Mouse (Mus musculus) neural tube, embryonic 12.5 days (tissue): ENCODE measurements around the gene Mettl11b. TPM values are rescaled to one million over a fixed set of nuclear protein-coding genes. Genes with fewer than 3 reads are reported as not detected.

Source experiments
- ATAC-seq: fragments of 200-750 bp; cut with Nextera tagmentation; 2 replicates; pipeline ENCODE4 v1.8.0; 2017; ENCODE audit warnings: low read depth, mild to moderate bottlenecking, moderate TSS enrichment, moderate library complexity; ENCODE audit not compliant: low FRiP score
- H3K27ac ChIP-seq: fragments of 300-500 bp; sonication (generic); 2 replicates; pipeline ENCODE4 v1.5.1; 2016
- H3K27me3 ChIP-seq: fragments of 300-500 bp; sonication (generic); replicated peaks from 2 replicates; pipeline ENCODE4 v1.6.1; 2016; ENCODE audit warnings: mild to moderate bottlenecking
- H3K36me3 ChIP-seq: fragments of 300-500 bp; sonication (generic); 2 replicates; pipeline ENCODE4 v1.6.1; 2016; ENCODE audit warnings: mild to moderate bottlenecking
- H3K4me1 ChIP-seq: fragments of 300-500 bp; sonication (generic); 2 replicates; pipeline ENCODE4 v1.6.1; 2016
- H3K4me2 ChIP-seq: fragments of 300-500 bp; sonication (generic); replicated peaks from 2 replicates; pipeline ENCODE4 v1.6.1; 2016; ENCODE audit warnings: mild to moderate bottlenecking
- H3K4me3 ChIP-seq: fragments of 300-500 bp; sonication (generic); 2 replicates; pipeline ENCODE4 v1.5.1; 2016
- H3K9ac ChIP-seq: fragments of 300-500 bp; sonication (generic); 2 replicates; pipeline ENCODE4 v1.6.1; 2016; ENCODE audit warnings: mild to moderate bottlenecking
- H3K9me3 ChIP-seq: fragments of 300-500 bp; sonication (generic); 2 replicates; pipeline ENCODE4 v1.6.1; 2016; ENCODE audit warnings: mild to moderate bottlenecking
- WGBS: fragments of 180-500 bp; shearing (Covaris S2); methylation state at CpG from one replicate; pipeline ENCODE4 v1.1.7; 2016; 5-methylcytosine and 5-hydroxymethylcytosine counted together
- polyA plus RNA-seq: library from polyadenylated mRNA; unstranded; fragments of >200 nt; fragmentation: Nextera tagmentation; extraction: Ambion mirVana; gene quantifications from 2 replicates; pipeline ENCODE4 v1.2.1, GENCODE M21; 2016

The Mettl11b gene
- polyA plus RNA-seq, 1 experiment from 2014 or later: not detected

DNA sequence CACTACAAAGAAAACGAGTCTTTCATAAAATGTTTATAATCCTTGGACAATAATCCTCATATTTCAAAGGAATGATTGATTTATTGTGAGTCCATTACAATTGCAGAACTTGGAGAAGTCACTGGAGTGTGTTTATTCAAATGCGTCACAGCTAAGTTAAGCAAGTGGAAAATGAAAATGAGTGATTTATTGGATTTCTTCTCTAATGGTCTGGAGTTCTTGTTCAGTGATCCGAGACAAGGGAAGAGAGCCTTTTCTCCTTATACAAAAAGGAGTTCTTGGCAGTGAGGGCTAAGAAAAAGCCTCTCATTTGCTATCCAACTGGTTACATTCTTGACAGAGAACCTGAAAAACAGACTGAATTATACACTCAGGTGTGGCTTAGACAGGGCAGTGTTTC is 42.9 kb downstream of the Mettl11b start:
- no peak overlapping the region for H3K4me2 ChIP-seq
- no peak overlapping the region for H3K9ac ChIP-seq
- no peaks in the 10 kb centered on the region for H3K36me3 ChIP-seq
- no peak overlapping the region for H3K27ac ChIP-seq
- whole genome bisulfite sequencing: 48% methylated on average over 3 of the region's 3 CpGs
- no peak for ATAC-seq
- H3K4me1 ChIP-seq: no peaks in the 10 kb centered on the region
- no peaks in the 10 kb centered on the region for H3K9me3 ChIP-seq
- H3K4me3 ChIP-seq: no peak overlapping the region
- no peaks in the 10 kb centered on the region for H3K27me3 ChIP-seq

GRCm38 (mm10) chr1:163672866-163673265 is 52.2 kb downstream of the Mettl11b start:
- Histone ChIP-seq H3K4me3 (no peak overlapping the region), H3K4me2 (no peak overlapping the region), H3K27me3 (no peaks in the 10 kb centered on the region), H3K4me1 (peaks cover 5% of the 10 kb centered on the region; the same call in 1 of the 2 replicates), H3K9me3 (no peaks in the 10 kb centered on the region), H3K36me3 (no peaks in the 10 kb centered on the region), H3K9ac (no peak overlapping the region), H3K27ac (no peak overlapping the region)
- 87% methylated on average over 3 of the region's 3 CpGs for WGBS
- no peak for ATAC-seq

DNA sequence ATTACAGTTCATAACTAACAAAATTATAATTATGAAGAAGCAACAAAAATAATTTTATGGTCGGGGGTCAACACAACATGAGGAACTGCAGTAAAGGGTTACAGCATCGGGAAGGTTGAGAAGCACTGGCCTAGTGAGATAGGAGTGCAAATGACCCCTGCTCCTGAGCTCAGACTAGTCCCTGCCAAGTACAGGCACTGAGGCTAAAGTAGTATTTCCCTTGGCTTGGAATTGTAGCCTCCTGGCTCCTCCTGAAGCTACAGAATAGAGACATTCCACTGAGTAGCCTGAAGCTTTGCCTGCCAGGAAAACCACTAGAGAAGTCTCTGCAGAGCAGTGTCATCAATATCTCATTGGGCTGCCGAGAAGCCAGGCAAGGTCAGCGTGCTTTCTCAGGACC is 53.7 kb downstream of the Mettl11b start:
- WGBS: 69% methylated on average over 4 of the region's 4 CpGs

GRCm38 (mm10) chr1:163670702-163671101 is 54.3 kb downstream of the Mettl11b start:
- no peaks in the 10 kb centered on the region for H3K36me3 ChIP-seq
- no peaks in the 10 kb centered on the region for H3K9me3 ChIP-seq
- peaks cover 5% of the 10 kb centered on the region; the same call in 1 of the 2 replicates for H3K4me1 ChIP-seq
- 0 out of 2 replicates have a peak, but pooled peaks have one; percentile 53 for ATAC-seq
- H3K9ac ChIP-seq: no peak overlapping the region
- H3K4me2 ChIP-seq: no peak overlapping the region
- H3K4me3 ChIP-seq: no peak overlapping the region
- H3K27me3 ChIP-seq: no peaks in the 10 kb centered on the region
- no peak overlapping the region for H3K27ac ChIP-seq
- WGBS: 11% methylated on average over 4 of the region's 4 CpGs

More for the DNA sequence above, 53.7 kb downstream of the Mettl11b start:
- no peak for ATAC-seq
- Histone ChIP-seq H3K36me3 (no peaks in the 10 kb centered on the region), H3K27ac (no peak overlapping the region), H3K4me2 (no peak overlapping the region), H3K9ac (no peak overlapping the region), H3K9me3 (no peaks in the 10 kb centered on the region), H3K27me3 (no peaks in the 10 kb centered on the region), H3K4me3 (no peak overlapping the region), H3K4me1 (peaks cover 5% of the 10 kb centered on the region; the same call in 1 of the 2 replicates)

DNA sequence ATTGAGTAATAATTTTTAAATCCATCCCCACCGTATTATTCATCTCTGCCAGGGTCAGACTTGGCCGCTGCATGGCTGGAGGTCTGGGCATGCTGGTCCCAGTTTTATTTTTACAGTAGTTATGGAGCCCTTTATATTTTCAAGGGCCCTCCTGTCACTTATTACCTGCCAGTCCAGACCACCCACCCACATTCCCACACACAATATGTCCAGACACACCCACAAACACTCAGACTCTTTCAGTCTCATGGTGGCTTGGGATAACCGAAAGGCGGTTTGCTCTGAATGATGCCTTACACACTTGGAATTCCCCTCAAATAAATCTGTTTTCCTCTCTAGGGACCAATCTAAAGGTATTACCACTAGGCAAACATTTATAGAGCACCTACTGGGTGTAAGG is 55.1 kb downstream of the Mettl11b start:
- ATAC-seq: 0 out of 2 replicates have a peak, but pooled peaks have one; percentile 13
- Histone ChIP-seq H3K27ac (no peak overlapping the region), H3K36me3 (no peaks in the 10 kb centered on the region), H3K9ac (no peak overlapping the region), H3K4me2 (no peak overlapping the region), H3K27me3 (no peaks in the 10 kb centered on the region), H3K9me3 (no peaks in the 10 kb centered on the region), H3K4me3 (no peak overlapping the region), H3K4me1 (peaks cover 5% of the 10 kb centered on the region; the same call in 1 of the 2 replicates)
- 67% methylated on average over 4 of the region's 4 CpGs for WGBS

DNA sequence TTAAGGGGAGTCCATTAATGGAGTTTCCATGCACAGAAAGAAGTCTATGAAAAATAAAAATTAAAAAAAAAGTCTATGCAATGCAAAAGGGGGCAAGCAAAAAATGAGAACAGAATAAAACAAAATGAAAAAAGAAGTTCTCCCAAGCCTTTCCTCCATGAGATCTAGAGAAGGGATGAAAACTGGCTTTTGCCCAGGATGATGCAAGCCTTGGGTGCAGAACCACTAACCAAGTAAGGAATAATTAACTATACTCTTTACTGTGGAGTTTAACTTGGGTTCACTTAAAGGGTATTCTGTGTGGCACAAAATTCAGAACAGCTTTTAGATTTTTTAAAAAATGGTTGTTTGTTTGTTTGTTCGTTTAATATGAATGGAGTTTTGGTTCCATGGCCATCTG is 62.6 kb downstream of the Mettl11b start:
- ATAC-seq: no peak
- WGBS: 95% methylated on average over 1 of the region's 1 CpGs

DNA sequence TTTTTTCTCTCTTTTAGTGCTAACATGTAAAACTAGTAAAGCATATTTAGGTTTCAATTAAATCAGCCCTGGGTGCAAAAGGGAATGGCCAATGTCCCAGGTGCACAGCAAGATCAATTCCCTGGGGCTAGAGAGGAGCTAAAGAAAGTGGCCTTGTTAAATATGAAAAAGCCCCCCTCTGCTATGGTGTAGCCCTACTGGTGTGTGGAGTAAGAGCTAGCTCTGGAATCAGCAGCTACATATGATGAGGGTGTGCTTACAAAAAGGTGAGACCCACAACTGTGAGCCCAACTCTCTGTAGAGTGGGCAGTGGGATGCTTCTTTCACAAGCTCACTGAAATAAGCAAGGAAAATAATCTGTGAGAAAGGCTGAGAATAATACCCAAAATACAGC is 66.5 kb downstream of the Mettl11b start:
- Histone ChIP-seq H3K9me3 (no peaks in the 10 kb centered on the region), H3K27ac (no peak overlapping the region), H3K4me3 (no peak overlapping the region), H3K36me3 (no peaks in the 10 kb centered on the region), H3K9ac (no peak overlapping the region), H3K27me3 (no peaks in the 10 kb centered on the region), H3K4me1 (no peaks in the 10 kb centered on the region), H3K4me2 (no peak overlapping the region)
- no peak for ATAC-seq

More for the DNA sequence above, 62.6 kb downstream of the Mettl11b start:
- Histone ChIP-seq H3K4me3 (no peak overlapping the region), H3K4me2 (no peak overlapping the region), H3K27me3 (no peaks in the 10 kb centered on the region), H3K27ac (no peak overlapping the region), H3K9ac (no peak overlapping the region), H3K36me3 (no peaks in the 10 kb centered on the region), H3K9me3 (no peaks in the 10 kb centered on the region), H3K4me1 (no peaks in the 10 kb centered on the region)

DNA sequence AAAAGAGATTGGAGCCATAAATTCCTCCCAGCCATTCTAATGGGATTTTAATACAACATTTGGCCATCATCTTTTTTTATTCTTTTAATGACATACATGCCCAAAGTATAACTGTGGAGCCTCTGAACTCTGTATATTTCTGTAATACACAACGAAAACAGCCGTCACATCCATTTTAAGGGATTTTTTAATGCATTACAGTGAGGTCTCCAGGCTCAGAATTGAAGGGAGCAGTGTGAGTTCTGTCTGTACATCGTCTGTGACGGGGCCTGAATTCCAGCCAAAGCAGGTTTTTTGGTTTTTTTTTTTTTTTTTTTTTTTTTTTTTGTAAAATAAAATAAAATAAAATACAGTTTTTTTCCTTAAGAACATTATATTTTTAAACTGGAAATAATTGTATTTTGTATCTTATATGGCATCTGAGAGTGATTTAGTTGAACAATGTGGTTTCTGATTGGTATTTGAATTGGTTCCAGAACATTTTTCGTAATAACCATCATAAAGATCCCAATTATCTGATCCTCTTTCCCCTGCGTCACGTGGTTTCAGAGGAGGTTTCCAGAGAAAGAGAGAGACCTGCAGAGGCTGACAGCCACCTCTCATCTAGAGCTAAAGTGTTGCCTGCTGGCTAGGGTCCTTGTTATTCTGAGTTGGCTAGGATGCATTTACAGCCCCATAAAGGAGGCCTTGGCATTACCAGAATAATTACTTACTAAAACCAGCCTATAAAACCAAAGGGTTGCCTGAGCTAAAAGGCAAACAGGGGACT is 67.1 kb downstream of the Mettl11b start:
- H3K36me3 ChIP-seq: no peaks in the 10 kb centered on the region
- no peaks in the 10 kb centered on the region for H3K4me1 ChIP-seq
- no peak overlapping the region for H3K9ac ChIP-seq
- no peak overlapping the region for H3K4me2 ChIP-seq
- no peak for ATAC-seq
- H3K27me3 ChIP-seq: no peaks in the 10 kb centered on the region
- no peak overlapping the region for H3K4me3 ChIP-seq
- no peaks in the 10 kb centered on the region for H3K9me3 ChIP-seq
- H3K27ac ChIP-seq: no peak overlapping the region
- 58% methylated on average over 7 of the region's 7 CpGs for WGBS

GRCm38 (mm10) chr1:163657056-163657455 is 68.0 kb downstream of the Mettl11b start:
- H3K4me3 ChIP-seq: no peak overlapping the region
- ATAC-seq: no peak
- H3K9me3 ChIP-seq: no peaks in the 10 kb centered on the region
- WGBS: 61% methylated on average over 2 of the region's 2 CpGs
- no peaks in the 10 kb centered on the region for H3K27me3 ChIP-seq
- H3K9ac ChIP-seq: no peak overlapping the region
- H3K4me1 ChIP-seq: no peaks in the 10 kb centered on the region
- no peak overlapping the region for H3K4me2 ChIP-seq
- H3K27ac ChIP-seq: no peak overlapping the region
- no peaks in the 10 kb centered on the region for H3K36me3 ChIP-seq

- ATAC-seq: no peak
- Histone ChIP-seq H3K9me3 (no peaks in the 10 kb centered on the region), H3K27me3 (no peaks in the 10 kb centered on the region), H3K27ac (no peak overlapping the region), H3K4me3 (no peak overlapping the region), H3K4me2 (no peak overlapping the region), H3K4me1 (no peaks in the 10 kb centered on the region), H3K9ac (no peak overlapping the region), H3K36me3 (no peaks in the 10 kb centered on the region)
- 91% methylated on average over 5 of the region's 5 CpGs for WGBS
These were observed 68.6 kb downstream of the Mettl11b start for GRCm38 (mm10) chr1:163656432-163656831.

Other genes starting within 250 kb of the Mettl11b start
- gene Kifap3, start 54.4 kb upstream of the Mettl11b start, polyA plus RNA-seq: 69.5 and 74.8 TPM in 2 replicates
- gene Scyl3, start 203.9 kb upstream of the Mettl11b start, polyA plus RNA-seq: 19.7 and 20.4 TPM in 2 replicates